Mouse (Mus musculus): ENCODE results near the gene Lgr4. TPM values are rescaled to one million over a fixed set of nuclear protein-coding genes. Genes with fewer than 3 reads are reported as not detected.
"Not testable (repeated sequence)": the region's sequence is repeated elsewhere in the genome, so short reads cannot be mapped to it uniquely, and the experiment has no call there.

Lgr4 gene
- polyA plus RNA-seq (2015; fragmentation: Nextera tagmentation; extraction: Ambion mirVana): 3.0 and 3.5 TPM in 2 replicates

- Histone ChIP-seq H3K9me3 (replicated peaks) (no peaks in the 10 kb centered on the region), H3K27ac (replicated peaks) (peak within 1 kb of the TSS; percentile 90), H3K9ac (peak within 1 kb of the TSS; percentile 79), H3K36me3 (replicated peaks) (no peaks in the 10 kb centered on the region), H3K4me3 (replicated peaks) (peak within 1 kb of the TSS; percentile 75), H3K4me1 (replicated peaks) (peaks cover 44% of the 10 kb centered on the region), H3K27me3 (peaks cover 16% of the 10 kb centered on the region), H3K4me2 (peak within 1 kb of the TSS; percentile 97)
- ATAC-seq (ENCODE audit: insufficient read depth): peak; percentile 97
- WGBS (ENCODE audit: insufficient replicate concordance): under 1% methylated on average over 105 of the region's 111 CpGs
These were observed at the start of gene Lgr4 for GRCm38 (mm10) chr2:109917496-109918413. Gene Lgr4 (plus strand): TSS chr2:109917647.

- H3K9me3 ChIP-seq (replicated peaks); H3K36me3 ChIP-seq (replicated peaks); ATAC-seq (ENCODE audit: insufficient read depth); H3K4me3 ChIP-seq (replicated peaks); H3K4me2 ChIP-seq; H3K27ac ChIP-seq (replicated peaks); H3K4me1 ChIP-seq (replicated peaks); H3K27me3 ChIP-seq; H3K9ac ChIP-seq: not testable (repeated sequence)
- WGBS (ENCODE audit: insufficient replicate concordance): 51% methylated on average over 4 of the region's 4 CpGs
These were observed 38.0 kb upstream of the Lgr4 start for GRCm38 (mm10) chr2:109879429-109879828.

GRCm38 (mm10) chr2:109881111-109881510 lies 36.3 kb upstream of the Lgr4 start:
- H3K27ac ChIP-seq (replicated peaks): no peak overlapping the region
- no peaks in the 10 kb centered on the region for H3K9me3 ChIP-seq (replicated peaks)
- whole genome bisulfite sequencing (ENCODE audit: insufficient replicate concordance): 38% methylated on average over 2 of the region's 2 CpGs
- H3K9ac ChIP-seq: no peak overlapping the region
- H3K4me2 ChIP-seq: no peak overlapping the region
- H3K4me3 ChIP-seq (replicated peaks): no peak overlapping the region
- H3K27me3 ChIP-seq: peaks cover 3% of the 10 kb centered on the region; the same call in 1 of the 2 replicates
- ATAC-seq (ENCODE audit: insufficient read depth): no peak
- no peaks in the 10 kb centered on the region for H3K4me1 ChIP-seq (replicated peaks)
- no peaks in the 10 kb centered on the region for H3K36me3 ChIP-seq (replicated peaks)

- Histone ChIP-seq H3K4me2 (no peak overlapping the region), H3K9me3 (replicated peaks) (no peaks in the 10 kb centered on the region), H3K4me1 (replicated peaks) (no peaks in the 10 kb centered on the region), H3K4me3 (replicated peaks) (no peak overlapping the region), H3K27me3 (peaks cover 3% of the 10 kb centered on the region; the same call in 1 of the 2 replicates), H3K36me3 (replicated peaks) (no peaks in the 10 kb centered on the region), H3K27ac (replicated peaks) (no peak overlapping the region), H3K9ac (no peak overlapping the region)
- 23% methylated on average over 1 of the region's 1 CpGs for WGBS (ENCODE audit: insufficient replicate concordance)
- ATAC-seq (ENCODE audit: insufficient read depth): no peak
These were observed 35.8 kb upstream of the Lgr4 start for GRCm38 (mm10) chr2:109881625-109882024.

- Histone ChIP-seq H3K9ac (no peak overlapping the region), H3K4me3 (replicated peaks) (no peak overlapping the region), H3K27me3 (peaks cover 3% of the 10 kb centered on the region; the same call in 1 of the 2 replicates), H3K4me2 (no peak overlapping the region), H3K36me3 (replicated peaks) (no peaks in the 10 kb centered on the region), H3K9me3 (replicated peaks) (no peaks in the 10 kb centered on the region), H3K27ac (replicated peaks) (no peak overlapping the region), H3K4me1 (replicated peaks) (no peaks in the 10 kb centered on the region)
- 61% methylated on average over 4 of the region's 4 CpGs for WGBS (ENCODE audit: insufficient replicate concordance)
- ATAC-seq (ENCODE audit: insufficient read depth): no peak
These were observed 33.3 kb upstream of the Lgr4 start for GRCm38 (mm10) chr2:109884106-109884505.

GRCm38 (mm10) chr2:109884507-109884906 lies 32.9 kb upstream of the Lgr4 start:
- Histone ChIP-seq H3K4me3 (replicated peaks) (no peak overlapping the region), H3K27ac (replicated peaks) (no peak overlapping the region), H3K36me3 (replicated peaks) (no peaks in the 10 kb centered on the region), H3K4me1 (replicated peaks) (no peaks in the 10 kb centered on the region), H3K4me2 (no peak overlapping the region), H3K9me3 (replicated peaks) (no peaks in the 10 kb centered on the region), H3K9ac (no peak overlapping the region), H3K27me3 (peaks cover 3% of the 10 kb centered on the region; the same call in 1 of the 2 replicates)
- ATAC-seq (ENCODE audit: insufficient read depth): no peak
- 47% methylated on average over 4 of the region's 4 CpGs for WGBS (ENCODE audit: insufficient replicate concordance)

- no peaks in the 10 kb centered on the region for H3K27me3 ChIP-seq
- H3K27ac ChIP-seq (replicated peaks): no peak overlapping the region
- H3K9me3 ChIP-seq (replicated peaks): no peaks in the 10 kb centered on the region
- H3K4me2 ChIP-seq: peak overlapping the region; percentile 70
- 35% methylated on average over 4 of the region's 4 CpGs for WGBS (ENCODE audit: insufficient replicate concordance)
- H3K4me3 ChIP-seq (replicated peaks): peak overlapping the region; percentile 72
- no peak overlapping the region; the same call in 1 of the 2 replicates for H3K9ac ChIP-seq
- peaks cover 10% of the 10 kb centered on the region for H3K36me3 ChIP-seq (replicated peaks)
- H3K4me1 ChIP-seq (replicated peaks): peaks cover 22% of the 10 kb centered on the region
- ATAC-seq (ENCODE audit: insufficient read depth): no peak
These were observed 27.4 kb upstream of the Lgr4 start for GRCm38 (mm10) chr2:109890068-109890467.

- H3K4me1 ChIP-seq (replicated peaks): peaks cover 22% of the 10 kb centered on the region
- peak within 1 kb of the TSS; percentile 70 for H3K4me2 ChIP-seq
- WGBS (ENCODE audit: insufficient replicate concordance): under 1% methylated on average over 42 of the region's 42 CpGs
- peaks cover 15% of the 10 kb centered on the region for H3K36me3 ChIP-seq (replicated peaks)
- H3K9ac ChIP-seq: peak within 1 kb of the TSS; percentile 73
- H3K4me3 ChIP-seq (replicated peaks): peak within 1 kb of the TSS; percentile 72
- no peaks in the 10 kb centered on the region for H3K9me3 ChIP-seq (replicated peaks)
- H3K27me3 ChIP-seq: no peaks in the 10 kb centered on the region
- H3K27ac ChIP-seq (replicated peaks): peak within 1 kb of the TSS; percentile 71
- peak; percentile 99 for ATAC-seq (ENCODE audit: insufficient read depth)
These were observed 26.9 kb upstream of the Lgr4 start, which contains the start of gene Lin7c for GRCm38 (mm10) chr2:109890597-109890996. Gene Lin7c (plus strand): TSS chr2:109890853.

GRCm38 (mm10) chr2:109891031-109891430 lies 26.4 kb upstream of the Lgr4 start:
- H3K36me3 ChIP-seq (replicated peaks): peaks cover 19% of the 10 kb centered on the region

GRCm38 (mm10) chr2:109891471-109891870 lies 26.0 kb upstream of the Lgr4 start:
- peak overlapping the region; percentile 70 for H3K4me2 ChIP-seq
- peak overlapping the region; percentile 73 for H3K9ac ChIP-seq
- WGBS (ENCODE audit: insufficient replicate concordance): 39% methylated on average over 4 of the region's 4 CpGs
- no peaks in the 10 kb centered on the region for H3K9me3 ChIP-seq (replicated peaks)
- peak overlapping the region; percentile 72 for H3K4me3 ChIP-seq (replicated peaks)
- H3K27me3 ChIP-seq: no peaks in the 10 kb centered on the region
- H3K4me1 ChIP-seq (replicated peaks): peaks cover 22% of the 10 kb centered on the region
- peak overlapping the region; percentile 71; the same call in 1 of the 2 replicates for H3K27ac ChIP-seq (replicated peaks)
- ATAC-seq (ENCODE audit: insufficient read depth): no peak
- peaks cover 24% of the 10 kb centered on the region for H3K36me3 ChIP-seq (replicated peaks)

More at GRCm38 (mm10) chr2:109891031-109891430, 26.4 kb upstream of the Lgr4 start:
- under 1% methylated on average over 34 of the region's 34 CpGs for WGBS (ENCODE audit: insufficient replicate concordance)
- ATAC-seq (ENCODE audit: insufficient read depth): peak; percentile 82
- peak overlapping the region; percentile 72 for H3K4me3 ChIP-seq (replicated peaks)
- H3K27ac ChIP-seq (replicated peaks): peak overlapping the region; percentile 71
- peak overlapping the region; percentile 70 for H3K4me2 ChIP-seq
- H3K9me3 ChIP-seq (replicated peaks): no peaks in the 10 kb centered on the region
- H3K4me1 ChIP-seq (replicated peaks): peaks cover 22% of the 10 kb centered on the region
- no peaks in the 10 kb centered on the region for H3K27me3 ChIP-seq
- peak overlapping the region; percentile 73 for H3K9ac ChIP-seq

GRCm38 (mm10) chr2:109896311-109896710 lies 21.1 kb upstream of the Lgr4 start:
- WGBS (ENCODE audit: insufficient replicate concordance): 64% methylated on average over 7 of the region's 7 CpGs
- Histone ChIP-seq H3K27ac (replicated peaks) (no peak overlapping the region), H3K4me1 (replicated peaks) (peaks cover 18% of the 10 kb centered on the region), H3K4me3 (replicated peaks) (no peak overlapping the region), H3K4me2 (no peak overlapping the region), H3K9ac (no peak overlapping the region), H3K27me3 (no peaks in the 10 kb centered on the region), H3K9me3 (replicated peaks) (no peaks in the 10 kb centered on the region), H3K36me3 (replicated peaks) (peaks cover 57% of the 10 kb centered on the region)
- no peak for ATAC-seq (ENCODE audit: insufficient read depth)
